Mouse (Mus musculus) large intestine, adult 2 months (tissue): ENCODE data around the gene C130079G13Rik. TPM values are rescaled to one million over a fixed set of nuclear protein-coding genes. Genes with fewer than 3 reads are reported as not detected.
"Not testable (repeated sequence)": the region's sequence is repeated elsewhere in the genome, so short reads cannot be mapped to it uniquely, and the experiment has no call there.

Experiments
- DNase-seq: peaks from one replicate; pipeline ENCODE4 v3.0.0-alpha.2; 2012; ENCODE audit warnings: low read depth, low spot score
- WGBS: fragments of 180-500 bp; shearing (Covaris S2); methylation state at CpG from one replicate; pipeline ENCODE4 v1.1.7; 2018; 5-methylcytosine and 5-hydroxymethylcytosine counted together
- polyA plus RNA-seq: library from polyadenylated mRNA; depleted of rRNA; stranded (reverse); fragments of >200 nt; gene quantifications from 2 replicates; pipeline ENCODE4 v1.2.3, GENCODE M21; 2012; rRNA removed

The C130079G13Rik gene
- not detected in 2 replicates for polyA plus RNA-seq

DNA sequence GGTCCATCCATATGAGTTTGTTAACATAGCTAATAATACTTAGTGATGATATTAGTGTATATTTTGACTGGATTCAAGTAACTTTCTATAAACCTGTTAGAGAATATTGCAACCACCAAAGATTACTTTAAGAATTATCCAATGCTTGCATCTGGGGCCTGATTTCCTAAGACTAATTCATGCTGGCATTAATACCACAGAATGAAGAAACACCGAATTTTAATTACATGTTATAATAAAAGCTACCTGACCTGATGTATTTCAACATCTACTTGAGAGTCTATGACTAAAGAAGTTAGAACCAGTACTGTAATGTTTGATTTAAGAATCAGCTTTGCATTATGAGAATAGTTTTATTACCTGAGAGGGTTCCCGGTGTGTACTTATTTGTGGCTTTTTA is at the start of gene C130079G13Rik:
C130079G13Rik (plus strand) TSS at position 301 of the 400 bp plus-strand sequence.
- WGBS = 89% methylated on average over 2 of the region's 2 CpGs
- DNase-seq = no peak

DNA sequence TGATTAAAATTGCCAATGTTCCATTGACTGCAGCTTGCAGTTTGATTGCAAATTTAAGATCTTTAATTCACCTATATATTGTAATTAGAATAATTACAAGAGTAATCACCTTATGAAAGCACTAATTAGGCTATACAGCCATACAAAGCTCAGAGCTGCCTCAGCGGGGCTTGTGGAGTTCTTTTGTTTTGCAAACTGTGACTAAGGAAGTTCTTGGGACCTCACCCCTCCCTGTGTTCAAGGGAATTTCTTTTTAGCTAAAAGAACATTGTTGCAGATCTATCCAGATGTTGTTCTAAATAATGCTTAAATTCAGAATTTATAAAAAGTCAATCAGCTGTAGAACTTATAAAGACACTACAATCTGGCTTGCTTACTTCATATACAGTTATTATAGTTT is 47.4 kb upstream of the C130079G13Rik start:
- DNase-seq = not testable (repeated sequence)
- WGBS = 66% methylated on average over 1 of the region's 1 CpGs

DNA sequence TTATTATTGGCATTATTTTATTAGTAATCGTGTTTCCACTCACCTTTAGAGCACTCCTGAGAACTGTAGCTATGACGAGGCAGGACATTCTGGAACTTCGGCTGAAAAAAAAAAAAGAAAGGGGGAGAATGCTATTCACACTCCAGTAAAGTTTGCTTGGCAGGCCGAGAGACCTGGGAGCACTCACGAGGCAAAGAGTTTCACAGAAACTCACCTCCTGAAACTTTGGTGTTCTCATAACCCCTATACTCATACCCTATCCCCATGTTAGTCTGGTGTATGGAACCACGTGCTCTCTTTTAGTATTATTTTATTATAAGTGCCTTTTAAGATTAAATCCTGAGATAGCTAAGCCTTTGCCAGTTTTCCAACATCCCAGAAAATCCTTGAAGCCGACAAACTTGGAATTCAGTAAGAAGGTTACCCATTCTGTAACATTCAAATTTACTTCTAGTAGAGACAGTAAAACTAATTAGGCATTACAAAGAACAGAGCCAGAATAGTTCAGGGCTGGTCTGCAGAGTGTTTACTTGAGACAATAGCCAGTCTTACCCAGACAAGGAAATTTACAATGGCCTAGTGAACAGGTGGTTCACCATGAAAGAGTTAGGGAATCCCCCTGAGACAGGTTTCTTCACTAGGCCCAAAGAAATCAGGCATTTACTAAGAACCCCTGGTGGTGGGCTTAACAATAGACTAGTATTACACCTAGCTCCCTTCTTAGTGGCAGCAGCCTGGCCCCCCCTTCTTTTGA is 45.0 kb upstream of the C130079G13Rik start:
- WGBS = 76% methylated on average over 7 of the region's 7 CpGs
- not testable (repeated sequence) for DNase-seq

DNA sequence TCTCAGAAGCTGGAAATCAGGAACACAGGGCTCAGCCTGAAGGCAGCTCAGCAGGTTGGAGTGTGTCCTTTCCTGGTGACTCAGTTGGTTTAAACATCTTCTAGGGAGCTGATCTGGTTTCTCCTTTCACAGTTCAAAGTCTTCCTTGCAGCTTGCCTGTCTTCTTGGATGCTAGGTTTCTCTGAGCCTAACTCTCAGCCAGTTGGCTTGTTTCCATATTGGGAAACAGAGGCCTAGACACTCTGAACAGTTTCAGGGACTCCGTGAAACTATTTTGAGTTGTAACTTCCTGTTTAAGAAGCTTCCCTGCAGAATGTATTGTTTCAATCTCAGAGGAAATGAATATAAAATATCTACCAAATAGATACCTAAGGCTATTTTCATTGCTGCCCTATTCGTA is 31.7 kb upstream of the C130079G13Rik start:
- 67% methylated on average over 2 of the region's 2 CpGs for WGBS

DNA sequence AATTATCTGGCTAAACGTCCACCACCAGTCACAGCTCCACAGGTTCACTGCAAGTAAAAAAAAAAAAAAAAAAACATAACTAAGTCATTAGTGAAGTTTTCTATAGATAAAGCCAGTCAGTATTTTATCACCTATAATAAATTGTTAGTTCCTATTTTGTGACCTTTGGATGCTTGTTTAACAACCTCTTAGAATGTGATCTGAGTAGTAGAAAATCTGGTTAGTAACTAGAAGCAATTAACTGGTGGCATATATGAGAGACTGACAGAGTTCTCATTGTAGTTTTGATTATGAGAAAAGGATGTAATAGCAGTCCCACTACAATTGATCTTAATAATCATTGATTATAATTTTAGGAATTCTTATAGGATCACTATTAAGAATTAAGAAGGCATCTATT is 9.6 kb downstream of the C130079G13Rik start:
- 37% methylated on average over 1 of the region's 1 CpGs for WGBS
- DNase-seq = no peak

More for the DNA sequence above, 31.7 kb upstream of the C130079G13Rik start:
- DNase-seq = no peak

DNA sequence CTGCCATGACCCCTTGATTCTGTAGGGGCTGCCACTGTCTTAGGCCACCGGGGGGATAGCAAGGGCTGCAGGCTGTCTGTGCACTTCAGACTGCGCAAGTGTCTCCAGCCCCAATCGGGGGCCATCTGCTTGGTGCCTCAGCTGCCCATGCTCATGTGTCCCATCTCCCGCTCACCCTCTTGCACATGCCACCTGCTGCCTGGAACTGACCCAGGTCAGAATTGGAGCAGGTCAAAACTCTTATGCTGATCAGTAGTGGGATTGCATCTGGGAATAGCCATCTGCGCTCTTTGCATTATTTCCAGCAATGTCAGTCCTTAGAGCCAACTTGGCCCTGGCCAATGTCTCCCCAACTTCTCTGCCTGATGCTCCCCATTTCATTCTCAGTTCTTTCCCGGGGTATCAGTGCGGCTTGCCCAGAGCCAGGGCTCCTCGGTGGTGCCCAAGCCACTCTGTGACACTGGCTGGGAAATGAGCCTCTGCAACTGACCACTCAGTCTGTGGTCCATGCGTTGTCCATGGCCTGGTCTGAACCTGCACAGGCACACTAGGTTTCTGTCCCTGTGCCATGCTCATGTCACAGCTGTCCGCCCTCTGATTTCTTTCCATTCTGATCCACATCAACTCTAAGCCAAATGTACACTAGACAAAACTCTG is 22.4 kb downstream of the C130079G13Rik start:
- 92% methylated on average over 10 of the region's 10 CpGs for WGBS
- no peak for DNase-seq

DNA sequence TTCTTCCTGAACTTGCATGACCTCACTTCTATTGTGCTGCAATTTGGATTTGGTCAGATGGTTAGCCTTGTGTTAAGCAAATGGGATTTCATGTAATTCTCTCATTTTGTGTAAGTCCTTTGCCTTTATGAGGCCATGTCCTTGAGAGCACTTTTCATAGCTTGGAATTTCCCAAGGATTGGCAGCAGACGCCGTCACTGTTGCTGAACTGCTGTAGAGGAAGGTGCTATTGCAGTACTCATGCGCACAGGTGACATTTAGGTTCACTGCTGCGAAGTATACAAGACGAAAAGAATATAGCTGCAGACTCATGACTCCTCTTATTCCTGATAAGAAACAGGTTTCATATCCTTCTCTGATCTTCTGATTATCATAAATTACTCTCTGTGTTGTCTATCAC is 45.9 kb downstream of the C130079G13Rik start:
- DNase-seq = no peak
- WGBS = 64% methylated on average over 5 of the region's 5 CpGs

DNA sequence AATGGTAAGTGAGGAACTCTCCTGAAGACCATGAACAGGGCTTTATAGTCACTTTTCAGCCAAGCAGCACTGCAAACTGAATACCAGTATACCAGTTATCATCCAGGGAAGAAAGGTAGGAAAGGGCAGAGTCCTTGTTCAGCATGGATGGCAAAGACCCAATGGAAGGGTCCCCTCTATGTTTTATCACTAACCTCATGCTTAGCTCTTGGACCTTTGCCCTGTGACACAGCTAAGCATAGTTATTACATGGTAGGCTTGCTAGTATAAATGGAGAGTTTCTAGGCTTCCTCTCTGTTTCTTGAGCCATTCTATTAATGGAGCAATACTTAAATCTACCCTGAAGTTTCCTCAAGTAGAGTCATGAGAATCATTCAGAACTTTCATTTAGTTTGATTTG is 49.6 kb downstream of the C130079G13Rik start:
- no peak for DNase-seq

Other genes starting within 250 kb of the C130079G13Rik start
- gene Gm5538, start 195.4 kb upstream of the C130079G13Rik start, polyA plus RNA-seq = not detected in 2 replicates
- not detected in 2 replicates for gene Gm8298, start 64.2 kb upstream of the C130079G13Rik start, polyA plus RNA-seq
- gene Aadacl2, start 81.5 kb downstream of the C130079G13Rik start, polyA plus RNA-seq = not detected in 2 replicates
- 4.5 and 20.9 TPM in 2 replicates for gene Aadac, start 100.5 kb downstream of the C130079G13Rik start, polyA plus RNA-seq
- 1.0 and 1.5 TPM in 2 replicates for gene Sucnr1, start 156.7 kb downstream of the C130079G13Rik start, polyA plus RNA-seq